Mouse (Mus musculus) midbrain, embryonic 12.5 days (tissue): Measurements from ENCODE around the gene Crybb3. TPM values are rescaled to one million over a fixed set of nuclear protein-coding genes. Genes with fewer than 3 reads are reported as not detected.

Experiments used
- ATAC-seq: fragments of 200-750 bp; cut with Nextera tagmentation; 2 replicates; pipeline ENCODE4 v1.8.0; 2017; ENCODE audit warnings: low read depth, moderate TSS enrichment, moderate library complexity; ENCODE audit not compliant: low FRiP score
- H3K27ac ChIP-seq: fragments of 300-500 bp; sonication (generic); replicated peaks from 2 replicates; pipeline ENCODE4 v1.5.1; 2016; ENCODE audit warnings: mild to moderate bottlenecking
- H3K27me3 ChIP-seq: fragments of 300-500 bp; sonication (generic); 2 replicates; pipeline ENCODE4 v1.6.1; 2016; ENCODE audit warnings: mild to moderate bottlenecking
- H3K36me3 ChIP-seq: fragments of 300-500 bp; sonication (generic); 2 replicates; pipeline ENCODE4 v1.6.1; 2016
- H3K4me1 ChIP-seq: fragments of 300-500 bp; sonication (generic); 2 replicates; pipeline ENCODE4 v1.6.1; 2016
- H3K4me2 ChIP-seq: fragments of 300-500 bp; sonication (generic); replicated peaks from 2 replicates; pipeline ENCODE4 v1.6.1; 2016; ENCODE audit warnings: mild to moderate bottlenecking, moderate library complexity
- H3K4me3 ChIP-seq: fragments of 300-500 bp; sonication (generic); 2 replicates; pipeline ENCODE4 v1.5.1; 2016; ENCODE audit warnings: mild to moderate bottlenecking
- H3K9ac ChIP-seq: fragments of 300-500 bp; sonication (generic); replicated peaks from 2 replicates; pipeline ENCODE4 v1.6.1; 2016; ENCODE audit warnings: mild to moderate bottlenecking, moderate library complexity
- H3K9me3 ChIP-seq: fragments of 300-500 bp; sonication (generic); 2 replicates; pipeline ENCODE4 v1.6.1; 2016; ENCODE audit warnings: mild to moderate bottlenecking
- WGBS: fragments of 180-500 bp; shearing (Covaris S2); methylation state at CpG from one replicate; pipeline ENCODE4 v1.1.7; 2016; 5-methylcytosine and 5-hydroxymethylcytosine counted together
- polyA plus RNA-seq: library from polyadenylated mRNA; unstranded; fragments of >200 nt; fragmentation: Nextera tagmentation; extraction: Ambion mirVana; gene quantifications from 2 replicates; pipeline ENCODE4 v1.2.1, GENCODE M21; 2016

The Crybb3 gene
- 0.24 TPM in 1 of 2 replicates, not detected in the other for polyA plus RNA-seq

- Histone ChIP-seq H3K27ac (no peak within 1 kb of the TSS), H3K9me3 (no peaks in the 10 kb centered on the region), H3K27me3 (peaks cover 4% of the 10 kb centered on the region; the same call in 1 of the 2 replicates), H3K4me3 (no peak within 1 kb of the TSS), H3K4me1 (no peaks in the 10 kb centered on the region), H3K9ac (no peak within 1 kb of the TSS), H3K4me2 (no peak within 1 kb of the TSS), H3K36me3 (no peaks in the 10 kb centered on the region)
- 86% methylated on average over 8 of the region's 8 CpGs for whole genome bisulfite sequencing
- ATAC-seq = no peak
Observed at GRCm38 (mm10) chr5:113081439-113081838, at the start of gene Crybb3. TSS of gene Crybb3 (minus strand) at chr5:113081584.

GRCm38 (mm10) chr5:113128426-113128825, 47.0 kb upstream of the Crybb3 start:
- WGBS = 73% methylated on average over 4 of the region's 4 CpGs
- Histone ChIP-seq H3K36me3 (no peaks in the 10 kb centered on the region), H3K27ac (no peak overlapping the region), H3K4me1 (peaks cover 22% of the 10 kb centered on the region), H3K27me3 (no peaks in the 10 kb centered on the region), H3K4me2 (no peak overlapping the region), H3K9me3 (no peaks in the 10 kb centered on the region), H3K4me3 (no peak overlapping the region), H3K9ac (no peak overlapping the region)
- ATAC-seq = no peak

DNA sequence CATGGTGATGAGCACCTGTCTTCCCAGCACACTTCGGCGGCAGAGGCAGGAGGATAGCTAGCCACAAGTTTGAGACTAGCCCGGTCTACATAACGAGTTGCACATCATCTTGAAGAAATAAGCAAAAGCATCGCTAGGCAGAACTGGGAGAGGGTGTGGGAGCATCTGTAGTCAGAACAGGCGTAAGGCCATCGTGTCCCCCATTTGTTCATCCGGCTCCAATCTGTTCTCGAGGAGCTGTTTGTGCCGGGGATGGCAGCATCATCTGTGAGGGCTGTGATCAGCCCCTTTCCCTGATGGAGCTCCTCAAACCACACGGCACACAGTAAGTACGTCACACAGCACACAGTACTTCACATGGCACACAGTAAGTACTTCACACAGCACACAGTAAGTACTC, 45.1 kb upstream of the Crybb3 start:
- Histone ChIP-seq H3K27ac (no peak overlapping the region), H3K4me1 (peaks cover 16% of the 10 kb centered on the region), H3K36me3 (no peaks in the 10 kb centered on the region), H3K4me2 (no peak overlapping the region), H3K9me3 (no peaks in the 10 kb centered on the region), H3K27me3 (no peaks in the 10 kb centered on the region), H3K4me3 (no peak overlapping the region), H3K9ac (no peak overlapping the region)
- no peak for ATAC-seq
- 95% methylated on average over 12 of the region's 12 CpGs for WGBS

GRCm38 (mm10) chr5:113123693-113124092, 42.3 kb upstream of the Crybb3 start:
- ATAC-seq = no peak
- H3K4me1 ChIP-seq = peaks cover 35% of the 10 kb centered on the region
- H3K4me3 ChIP-seq = no peak overlapping the region
- H3K4me2 ChIP-seq = no peak overlapping the region
- no peaks in the 10 kb centered on the region for H3K27me3 ChIP-seq
- H3K9ac ChIP-seq = no peak overlapping the region
- no peaks in the 10 kb centered on the region for H3K36me3 ChIP-seq
- no peak overlapping the region for H3K27ac ChIP-seq
- H3K9me3 ChIP-seq = no peaks in the 10 kb centered on the region
- WGBS = 84% methylated on average over 10 of the region's 10 CpGs

DNA sequence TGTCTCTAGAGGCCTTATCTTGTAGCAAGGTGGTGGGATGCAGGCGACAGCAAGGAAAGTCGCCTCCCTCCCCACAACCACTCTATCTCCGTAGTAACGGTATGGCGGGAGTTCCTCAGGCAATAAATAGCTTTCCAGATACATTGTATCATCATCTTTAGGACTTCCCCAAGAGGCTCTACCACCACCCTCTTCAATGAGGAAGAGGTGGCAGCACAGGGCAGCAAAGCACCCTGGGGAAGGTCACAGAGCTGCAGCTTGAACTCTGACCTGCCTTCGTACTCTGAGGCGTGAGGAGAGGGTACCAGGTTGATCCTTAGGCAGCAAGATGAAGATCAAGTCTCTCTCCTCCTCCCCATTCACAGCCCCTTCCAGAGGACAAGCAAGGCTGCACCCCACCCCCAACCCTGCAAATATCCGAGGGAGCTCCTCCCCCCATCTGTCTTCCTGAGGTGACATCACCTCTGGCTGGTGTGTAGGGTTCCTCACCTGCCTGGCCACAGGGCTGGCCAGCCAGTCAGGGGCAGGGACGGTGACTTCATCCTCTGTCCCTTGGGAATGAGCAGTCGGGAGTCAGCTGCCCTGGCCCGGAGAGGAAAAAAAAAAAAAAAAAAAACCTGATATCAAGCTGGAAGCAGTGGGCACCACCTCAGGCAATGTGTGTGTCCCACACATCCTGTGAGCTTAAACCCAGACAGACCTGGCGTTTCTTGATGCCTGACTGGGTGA, 41.1 kb upstream of the Crybb3 start:
- peaks cover 35% of the 10 kb centered on the region for H3K4me1 ChIP-seq
- no peak overlapping the region for H3K4me2 ChIP-seq
- 52% methylated on average over 12 of the region's 12 CpGs for WGBS
- H3K4me3 ChIP-seq = no peak overlapping the region
- H3K27ac ChIP-seq = no peak overlapping the region
- no peaks in the 10 kb centered on the region for H3K9me3 ChIP-seq
- no peak overlapping the region for H3K9ac ChIP-seq
- ATAC-seq = no peak
- H3K36me3 ChIP-seq = no peaks in the 10 kb centered on the region
- no peaks in the 10 kb centered on the region for H3K27me3 ChIP-seq

GRCm38 (mm10) chr5:113121591-113121875, 40.1 kb upstream of the Crybb3 start:
- Histone ChIP-seq H3K4me1 (peaks cover 37% of the 10 kb centered on the region), H3K9me3 (no peaks in the 10 kb centered on the region), H3K27me3 (no peaks in the 10 kb centered on the region), H3K4me3 (no peak overlapping the region), H3K36me3 (no peaks in the 10 kb centered on the region), H3K4me2 (no peak overlapping the region), H3K27ac (no peak overlapping the region), H3K9ac (no peak overlapping the region)
- no peak for ATAC-seq
- WGBS = 72% methylated on average over 6 of the region's 6 CpGs

- 50% methylated on average over 15 of the region's 15 CpGs for WGBS
- no peak overlapping the region for H3K4me3 ChIP-seq
- H3K36me3 ChIP-seq = no peaks in the 10 kb centered on the region
- no peak overlapping the region for H3K9ac ChIP-seq
- no peak overlapping the region for H3K4me2 ChIP-seq
- no peaks in the 10 kb centered on the region for H3K9me3 ChIP-seq
- peaks cover 37% of the 10 kb centered on the region for H3K4me1 ChIP-seq
- H3K27ac ChIP-seq = no peak overlapping the region
- no peaks in the 10 kb centered on the region for H3K27me3 ChIP-seq
- ATAC-seq = no peak
Observed at GRCm38 (mm10) chr5:113120741-113121590, 39.6 kb upstream of the Crybb3 start.

- no peak for ATAC-seq
- Histone ChIP-seq H3K4me1 (peaks cover 37% of the 10 kb centered on the region), H3K4me2 (no peak overlapping the region), H3K9me3 (no peaks in the 10 kb centered on the region), H3K9ac (no peak overlapping the region), H3K27me3 (no peaks in the 10 kb centered on the region), H3K36me3 (no peaks in the 10 kb centered on the region), H3K27ac (no peak overlapping the region), H3K4me3 (no peak overlapping the region)
- WGBS = 60% methylated on average over 13 of the region's 13 CpGs
Observed at GRCm38 (mm10) chr5:113119861-113120465, 38.6 kb upstream of the Crybb3 start.

DNA sequence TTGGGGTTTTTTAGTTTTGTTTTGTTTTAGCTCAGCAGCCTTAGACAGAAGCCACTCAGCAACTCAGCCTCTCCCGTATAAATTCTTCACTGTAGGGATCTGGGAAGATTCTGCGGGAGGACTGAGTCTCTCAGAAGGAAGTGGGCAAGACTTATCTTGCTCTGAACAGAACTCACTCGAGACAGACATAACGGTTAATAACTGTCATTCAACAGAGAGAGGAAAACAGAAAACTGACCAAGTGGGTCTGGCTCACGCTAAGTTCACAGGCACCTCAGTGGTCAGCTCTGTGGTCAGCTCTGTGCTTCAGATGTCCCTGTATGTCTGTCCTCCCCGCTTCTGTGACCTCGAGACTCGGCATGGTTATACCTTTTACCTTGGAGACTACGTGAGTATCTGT, 37.9 kb upstream of the Crybb3 start:
- Histone ChIP-seq H3K36me3 (no peaks in the 10 kb centered on the region), H3K27me3 (no peaks in the 10 kb centered on the region), H3K9me3 (no peaks in the 10 kb centered on the region), H3K4me1 (peaks cover 41% of the 10 kb centered on the region), H3K4me3 (no peak overlapping the region), H3K9ac (no peak overlapping the region), H3K4me2 (no peak overlapping the region), H3K27ac (no peak overlapping the region)
- 84% methylated on average over 9 of the region's 9 CpGs for WGBS
- ATAC-seq = no peak

GRCm38 (mm10) chr5:113118695-113119094, 37.3 kb upstream of the Crybb3 start:
- ATAC-seq = no peak
- no peak overlapping the region for H3K9ac ChIP-seq
- no peak overlapping the region for H3K4me2 ChIP-seq
- 54% methylated on average over 6 of the region's 6 CpGs for WGBS
- no peak overlapping the region for H3K27ac ChIP-seq
- H3K36me3 ChIP-seq = no peaks in the 10 kb centered on the region
- H3K4me3 ChIP-seq = no peak overlapping the region
- no peaks in the 10 kb centered on the region for H3K27me3 ChIP-seq
- no peaks in the 10 kb centered on the region for H3K9me3 ChIP-seq
- peaks cover 46% of the 10 kb centered on the region for H3K4me1 ChIP-seq

DNA sequence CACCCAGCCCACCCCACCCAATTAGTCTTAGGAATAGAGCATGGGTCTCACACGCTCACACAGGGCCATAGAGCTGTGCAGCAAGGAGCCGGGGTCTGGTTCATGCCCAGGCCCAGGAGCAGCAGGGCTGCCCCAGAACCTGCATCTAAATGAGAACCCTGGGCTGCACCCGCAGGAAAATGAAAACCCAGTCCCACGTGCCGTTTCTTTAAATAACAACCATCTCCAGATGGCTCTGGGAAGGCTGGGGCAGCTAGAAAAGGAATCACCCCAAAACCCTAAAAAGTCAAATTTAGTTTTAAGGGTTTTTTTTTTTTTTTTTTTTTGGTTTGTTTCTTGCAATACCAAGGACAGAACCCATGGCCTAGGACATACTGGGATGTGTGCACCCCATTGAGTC, 36.0 kb upstream of the Crybb3 start:
- Histone ChIP-seq H3K4me1 (peaks cover 43% of the 10 kb centered on the region), H3K36me3 (no peaks in the 10 kb centered on the region), H3K9ac (no peak overlapping the region), H3K9me3 (no peaks in the 10 kb centered on the region), H3K27ac (no peak overlapping the region), H3K27me3 (no peaks in the 10 kb centered on the region), H3K4me3 (no peak overlapping the region), H3K4me2 (no peak overlapping the region)
- ATAC-seq = no peak
- 84% methylated on average over 5 of the region's 5 CpGs for WGBS

DNA sequence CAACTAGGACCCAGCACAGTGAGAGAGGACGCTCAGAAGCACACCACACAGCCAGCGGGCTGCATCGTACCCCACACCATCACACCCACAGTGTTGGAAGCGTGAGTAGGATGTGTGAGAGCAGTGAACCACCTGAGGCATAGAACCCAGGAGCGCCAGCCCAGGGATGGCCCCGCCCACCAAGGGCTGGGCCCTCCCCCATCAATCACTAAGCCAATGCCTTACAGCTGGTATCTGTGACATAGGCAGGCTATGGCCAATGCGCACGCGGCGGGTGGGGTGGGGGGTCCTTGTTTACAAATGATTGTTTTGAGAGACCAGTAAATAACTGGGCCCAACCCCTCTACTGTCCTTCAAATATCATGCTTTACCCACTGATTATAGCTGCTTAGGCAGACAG, 34.5 kb upstream of the Crybb3 start:
- no peaks in the 10 kb centered on the region for H3K36me3 ChIP-seq
- 71% methylated on average over 10 of the region's 10 CpGs for WGBS
- H3K27me3 ChIP-seq = no peaks in the 10 kb centered on the region
- H3K27ac ChIP-seq = no peak overlapping the region
- peaks cover 32% of the 10 kb centered on the region for H3K4me1 ChIP-seq
- no peak overlapping the region for H3K4me3 ChIP-seq
- no peak overlapping the region for H3K9ac ChIP-seq
- no peaks in the 10 kb centered on the region for H3K9me3 ChIP-seq
- no peak for ATAC-seq
- no peak overlapping the region for H3K4me2 ChIP-seq
